Mouse (Mus musculus): ENCODE measurements at regions not wholly inside any gene's neighbourhood (a gene's known extent, or its start where the extent isn't known, plus 50 kb on each side); places are given as distances from the start of the nearest gene placed in this dataset.

DNA sequence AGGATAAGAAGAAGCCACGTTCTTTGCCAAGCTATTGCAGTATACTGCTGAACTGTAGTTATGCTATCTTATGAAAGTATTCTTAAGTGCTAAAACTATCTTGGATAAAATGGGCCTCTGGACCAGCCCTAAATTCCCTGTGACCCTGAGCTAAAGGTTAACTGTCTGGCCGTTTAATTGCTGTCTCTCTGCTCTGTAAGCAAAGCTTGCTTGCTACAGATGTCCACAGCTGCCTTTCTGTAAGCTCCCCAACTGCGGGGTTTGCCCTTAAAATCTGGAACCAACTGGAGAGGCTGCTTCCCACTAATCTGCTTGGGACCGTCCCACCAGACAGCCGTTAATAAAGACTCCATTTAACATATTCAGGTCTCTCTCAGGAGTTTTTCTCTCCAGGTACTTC is 73.2 kb upstream of the 1700021F07Rik start:
- Histone ChIP-seq H3K4me3 (replicated peaks; ENCODE audit: low read length) (no peak overlapping the region), H3K4me1 (ENCODE audit: control insufficient read depth, insufficient read depth, low read length) (peaks cover 13% of the 10 kb centered on the region), H3K27me3 (ENCODE audit: control insufficient read depth, insufficient read depth, low read length) (no peaks in the 10 kb centered on the region), H3K4me2 (replicated peaks; ENCODE audit: low read depth, low read length, severe bottlenecking) (no peak overlapping the region), H3K9ac (ENCODE audit: low read depth, low read length, severe bottlenecking) (no peak overlapping the region), H3K9me3 (ENCODE audit: control insufficient read depth, low read length) (0 out of 2 replicates have a peak, but pooled peaks cover 4% of the 10 kb centered on the region), H3K36me3 (ENCODE audit: control insufficient read depth, insufficient read depth, low read length) (no peaks in the 10 kb centered on the region), H3K27ac (replicated peaks; ENCODE audit: low read depth, low read length) (no peak overlapping the region)
- no peak for DNase-seq (ENCODE audit: low spot score)
- TF ChIP-seq POLR2A (IDR thresholded peaks at IDR 0.05; ENCODE audit: borderline replicate concordance, extremely low read depth, insufficient read depth, insufficient read length): no peak
- 32% methylated on average over 5 of the region's 5 CpGs for WGBS
- no peak for ATAC-seq (ENCODE audit: low FRiP score, low read depth)

DNA sequence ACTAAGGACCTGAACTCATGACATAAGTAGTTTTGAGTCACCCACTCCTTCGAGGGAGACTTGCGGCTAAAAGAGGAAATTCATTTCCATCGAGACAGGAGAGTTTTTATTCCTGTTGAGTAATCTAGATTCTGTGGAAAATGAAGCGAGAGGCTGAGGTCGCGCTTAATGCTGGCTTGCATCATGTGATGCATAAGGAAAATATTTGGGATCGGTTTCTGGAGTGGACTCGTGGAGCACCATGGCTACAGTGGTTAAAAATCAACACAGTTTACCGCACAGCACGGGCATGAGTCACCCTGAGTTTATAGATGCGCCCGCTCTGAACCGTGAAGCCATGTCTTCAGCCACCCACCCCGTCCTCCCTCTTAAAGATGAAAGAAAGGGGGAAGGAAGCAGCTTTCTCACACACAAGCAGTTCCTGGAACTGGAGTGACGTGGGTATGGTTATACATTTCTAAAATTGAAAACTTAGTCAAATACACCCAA is 70.3 kb upstream of the 1700021F07Rik start:
- peaks cover 4% of the 10 kb centered on the region; the same call in 1 of the 2 replicates for H3K9me3 ChIP-seq (ENCODE audit: control insufficient read depth, low read length)
- H3K4me1 ChIP-seq (ENCODE audit: control insufficient read depth, insufficient read depth, low read length): peaks cover 11% of the 10 kb centered on the region; the same call in 1 of the 2 replicates
- H3K36me3 ChIP-seq (ENCODE audit: control insufficient read depth, insufficient read depth, low read length): no peaks in the 10 kb centered on the region
- WGBS: 72% methylated on average over 15 of the region's 15 CpGs
- no peak overlapping the region for H3K4me2 ChIP-seq (replicated peaks; ENCODE audit: low read depth, low read length, severe bottlenecking)
- DNase-seq (ENCODE audit: low spot score): no peak
- no peak overlapping the region for H3K27ac ChIP-seq (replicated peaks; ENCODE audit: low read depth, low read length)
- H3K27me3 ChIP-seq (ENCODE audit: control insufficient read depth, insufficient read depth, low read length): no peaks in the 10 kb centered on the region
- TF ChIP-seq POLR2A (IDR thresholded peaks at IDR 0.05; ENCODE audit: borderline replicate concordance, extremely low read depth, insufficient read depth, insufficient read length): no peak
- no peak for ATAC-seq (ENCODE audit: low FRiP score, low read depth)
- H3K9ac ChIP-seq (ENCODE audit: low read depth, low read length, severe bottlenecking): no peak overlapping the region
- no peak overlapping the region for H3K4me3 ChIP-seq (replicated peaks; ENCODE audit: low read length)

GRCm38 (mm10) chr2:173452800-173453199 is 69.6 kb upstream of the 1700021F07Rik start:
- H3K4me2 ChIP-seq (replicated peaks; ENCODE audit: low read depth, low read length, severe bottlenecking): no peak overlapping the region
- H3K4me1 ChIP-seq (ENCODE audit: control insufficient read depth, insufficient read depth, low read length): peaks cover 11% of the 10 kb centered on the region; the same call in 1 of the 2 replicates
- no peaks in the 10 kb centered on the region for H3K36me3 ChIP-seq (ENCODE audit: control insufficient read depth, insufficient read depth, low read length)
- H3K9ac ChIP-seq (ENCODE audit: low read depth, low read length, severe bottlenecking): no peak overlapping the region
- no peaks in the 10 kb centered on the region for H3K27me3 ChIP-seq (ENCODE audit: control insufficient read depth, insufficient read depth, low read length)
- ATAC-seq (ENCODE audit: low FRiP score, low read depth) (no peak), DNase-seq (ENCODE audit: low spot score) (no peak)
- TF ChIP-seq POLR2A (IDR thresholded peaks at IDR 0.05; ENCODE audit: borderline replicate concordance, extremely low read depth, insufficient read depth, insufficient read length): no peak
- H3K27ac ChIP-seq (replicated peaks; ENCODE audit: low read depth, low read length): no peak overlapping the region
- WGBS: 81% methylated on average over 4 of the region's 4 CpGs
- no peak overlapping the region for H3K4me3 ChIP-seq (replicated peaks; ENCODE audit: low read length)
- H3K9me3 ChIP-seq (ENCODE audit: control insufficient read depth, low read length): peaks cover 4% of the 10 kb centered on the region; the same call in 1 of the 2 replicates

- Histone ChIP-seq H3K4me2 (replicated peaks; ENCODE audit: low read depth, low read length, severe bottlenecking) (no peak overlapping the region), H3K27ac (replicated peaks; ENCODE audit: low read depth, low read length) (no peak overlapping the region), H3K36me3 (ENCODE audit: control insufficient read depth, insufficient read depth, low read length) (no peaks in the 10 kb centered on the region), H3K4me3 (replicated peaks; ENCODE audit: low read length) (no peak overlapping the region), H3K9me3 (ENCODE audit: control insufficient read depth, low read length) (peaks cover 4% of the 10 kb centered on the region; the same call in 1 of the 2 replicates), H3K9ac (ENCODE audit: low read depth, low read length, severe bottlenecking) (no peak overlapping the region), H3K27me3 (ENCODE audit: control insufficient read depth, insufficient read depth, low read length) (no peaks in the 10 kb centered on the region), H3K4me1 (ENCODE audit: control insufficient read depth, insufficient read depth, low read length) (peaks cover 8% of the 10 kb centered on the region; the same call in 1 of the 2 replicates)
- TF ChIP-seq POLR2A (IDR thresholded peaks at IDR 0.05; ENCODE audit: borderline replicate concordance, extremely low read depth, insufficient read depth, insufficient read length): no peak
- no peak for ATAC-seq (ENCODE audit: low FRiP score, low read depth)
- WGBS: 68% methylated on average over 14 of the region's 14 CpGs
- no peak for DNase-seq (ENCODE audit: low spot score)
Observed at GRCm38 (mm10) chr2:173453569-173454405, 68.6 kb upstream of the 1700021F07Rik start.

DNA sequence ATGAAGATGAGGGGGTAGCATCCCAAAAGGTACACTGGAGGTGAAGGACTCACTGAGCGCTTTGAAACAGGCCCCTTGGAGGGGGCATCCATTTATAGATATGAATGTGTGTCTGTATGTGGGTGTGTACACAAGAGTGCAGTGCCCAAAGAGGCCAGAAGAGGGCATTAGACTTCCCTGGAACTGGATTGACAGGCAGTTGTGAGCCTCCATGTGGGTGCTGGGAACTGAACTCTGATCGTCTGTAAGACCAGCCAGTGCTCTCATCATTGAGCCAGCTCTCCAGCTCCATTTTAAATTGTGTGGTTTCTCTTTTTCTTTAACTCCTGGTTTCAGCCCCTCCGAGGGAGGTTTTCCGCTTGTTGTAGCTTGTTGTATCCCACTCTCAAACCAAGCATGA is 67.6 kb upstream of the 1700021F07Rik start:
- H3K4me1 ChIP-seq (ENCODE audit: control insufficient read depth, insufficient read depth, low read length): peaks cover 4% of the 10 kb centered on the region; the same call in 1 of the 2 replicates
- DNase-seq (ENCODE audit: low spot score): no peak
- H3K4me2 ChIP-seq (replicated peaks; ENCODE audit: low read depth, low read length, severe bottlenecking): no peak overlapping the region
- H3K9ac ChIP-seq (ENCODE audit: low read depth, low read length, severe bottlenecking): no peak overlapping the region
- no peak for ATAC-seq (ENCODE audit: low FRiP score, low read depth)
- H3K27me3 ChIP-seq (ENCODE audit: control insufficient read depth, insufficient read depth, low read length): no peaks in the 10 kb centered on the region
- no peak for TF ChIP-seq POLR2A (IDR thresholded peaks at IDR 0.05; ENCODE audit: borderline replicate concordance, extremely low read depth, insufficient read depth, insufficient read length)
- WGBS: 98% methylated on average over 4 of the region's 4 CpGs
- no peak overlapping the region for H3K4me3 ChIP-seq (replicated peaks; ENCODE audit: low read length)
- peaks cover 4% of the 10 kb centered on the region; the same call in 1 of the 2 replicates for H3K9me3 ChIP-seq (ENCODE audit: control insufficient read depth, low read length)
- H3K36me3 ChIP-seq (ENCODE audit: control insufficient read depth, insufficient read depth, low read length): no peaks in the 10 kb centered on the region
- no peak overlapping the region for H3K27ac ChIP-seq (replicated peaks; ENCODE audit: low read depth, low read length)

Measured in limb, embryonic 14.5 days (tissue).